Mouse (Mus musculus) kidney, postnatal 0 days (tissue): ENCODE measurements around the gene Gm9857. TPM values are rescaled to one million over a fixed set of nuclear protein-coding genes. Genes with fewer than 3 reads are reported as not detected.
A peak's percentile ranks its signal among the peaks of the same experiment; 100 is the strongest.

Experiments
- ATAC-seq: fragments of 200-750 bp; cut with Nextera tagmentation; replicated peaks from 2 replicates; pipeline ENCODE4 v1.8.0; 2017; ENCODE audit warnings: low read depth, moderate number of reproducible peaks, moderate TSS enrichment, moderate library complexity; ENCODE audit not compliant: low FRiP score
- DNase-seq: peaks from one replicate; pipeline ENCODE4 v3.0.0-alpha.2; 2016; ENCODE audit warnings: low spot score
- H3K27ac ChIP-seq: fragments of 300-500 bp; sonication (generic); 2 replicates; pipeline ENCODE4 v1.5.1; 2014; ENCODE audit warnings: mild to moderate bottlenecking
- H3K27me3 ChIP-seq: fragments of 300-500 bp; sonication (generic); 2 replicates; pipeline ENCODE4 v1.6.1; 2014; ENCODE audit warnings: low read length, mixed read lengths; ENCODE audit not compliant: insufficient read depth
- H3K36me3 ChIP-seq: fragments of 300-500 bp; sonication (generic); 2 replicates; pipeline ENCODE4 v1.6.1; 2014; ENCODE audit warnings: low read length, mixed read lengths; ENCODE audit not compliant: insufficient read depth
- H3K4me1 ChIP-seq: fragments of 300-500 bp; sonication (generic); replicated peaks from 2 replicates; pipeline ENCODE4 v1.6.1; 2014; ENCODE audit warnings: antibody characterized with exemption, low read length, mixed read lengths; ENCODE audit not compliant: insufficient read depth
- H3K4me2 ChIP-seq: fragments of 300-500 bp; sonication (generic); 2 replicates; pipeline ENCODE4 v1.6.1; 2014; ENCODE audit warnings: mild to moderate bottlenecking, low read length, moderate library complexity, mixed read lengths
- H3K4me3 ChIP-seq: fragments of 300-500 bp; sonication (generic); replicated peaks from 2 replicates; pipeline ENCODE4 v1.5.1; 2014; ENCODE audit warnings: low read depth, low read length
- H3K9ac ChIP-seq: fragments of 300-500 bp; sonication (generic); 2 replicates; pipeline ENCODE4 v1.6.1; 2014; ENCODE audit warnings: low read depth, low read length
- H3K9me3 ChIP-seq: fragments of 300-500 bp; sonication (generic); replicated peaks from 2 replicates; pipeline ENCODE4 v1.6.1; 2016; ENCODE audit warnings: low read length, inconsistent platforms, mixed read lengths
- CTCF ChIP-seq: IDR thresholded peaks from 2 replicates; pipeline ENCODE4 v1.5.1; 2016; ENCODE audit warnings: antibody characterized with exemption, low read depth, mild to moderate bottlenecking, moderate library complexity
- WGBS: fragments of 180-500 bp; shearing (Covaris S2); extraction: QIAGEN DNeasy Blood & Tissue Kit; methylation state at CpG from one replicate; pipeline ENCODE4 v1.1.7; 2014; 5-methylcytosine and 5-hydroxymethylcytosine counted together
- polyA plus RNA-seq: library from polyadenylated mRNA; unstranded; fragments of >200 nt; fragmentation: Nextera tagmentation; extraction: Ambion mirVana; gene quantifications from 2 replicates; pipeline ENCODE4 v1.2.1, GENCODE M21; 2015

Gene Gm9857
- polyA plus RNA-seq, 1 experiment from 2014 or later, result not detected

DNA sequence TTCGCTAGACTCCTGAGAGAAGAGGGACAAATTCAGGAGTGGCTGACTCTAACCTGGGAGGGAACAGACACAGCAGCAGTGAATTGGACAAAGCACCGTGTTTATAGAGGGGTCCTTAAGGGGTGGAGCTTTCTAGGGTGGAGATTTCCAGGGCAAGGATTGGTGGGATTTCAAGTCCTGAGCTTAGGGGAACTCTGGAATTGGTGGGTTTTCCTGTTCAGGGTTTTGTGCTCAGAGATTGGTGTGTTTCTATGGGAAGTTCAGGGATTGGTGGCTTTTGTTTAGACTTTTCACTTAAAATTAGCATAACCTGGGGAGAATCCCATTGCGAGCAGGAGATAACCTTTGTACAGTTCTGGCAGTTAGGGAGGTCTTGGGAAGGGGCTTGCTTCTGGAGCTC lies 22.3 kb downstream of the Gm9857 start:
- Histone ChIP-seq H3K9ac (no peak overlapping the region), H3K36me3 (no peaks in the 10 kb centered on the region), H3K27ac (no peak overlapping the region), H3K4me2 (no peak overlapping the region), H3K27me3 (no peaks in the 10 kb centered on the region), H3K9me3 (no peaks in the 10 kb centered on the region), H3K4me1 (no peaks in the 10 kb centered on the region), H3K4me3 (no peak overlapping the region)
- ATAC-seq, result no peak
- 63% methylated on average over 3 of the region's 3 CpGs for WGBS
- TF ChIP-seq CTCF, result no peak
- no peak for DNase-seq

DNA sequence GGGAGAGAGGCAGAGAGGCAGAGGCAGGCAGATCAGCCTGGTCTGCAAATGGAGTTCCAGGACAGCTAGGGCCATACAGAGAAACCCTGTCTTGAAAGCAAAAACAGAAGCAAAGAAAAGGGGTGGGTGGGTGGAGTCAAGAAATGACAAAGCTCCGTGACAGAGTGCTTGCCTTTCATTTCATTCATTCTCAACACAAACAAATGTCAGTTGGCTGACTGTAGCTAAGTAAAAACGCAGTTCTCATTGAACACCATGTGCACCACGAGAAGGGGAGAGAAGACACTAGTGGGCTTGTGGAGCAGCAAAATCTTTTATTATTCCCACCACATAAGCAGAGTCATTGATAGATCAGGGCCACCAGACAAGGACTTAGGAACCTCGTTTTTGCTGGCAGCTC lies 23.4 kb downstream of the Gm9857 start:
- WGBS, result 54% methylated on average over 4 of the region's 4 CpGs
- no peak for ATAC-seq

DNA sequence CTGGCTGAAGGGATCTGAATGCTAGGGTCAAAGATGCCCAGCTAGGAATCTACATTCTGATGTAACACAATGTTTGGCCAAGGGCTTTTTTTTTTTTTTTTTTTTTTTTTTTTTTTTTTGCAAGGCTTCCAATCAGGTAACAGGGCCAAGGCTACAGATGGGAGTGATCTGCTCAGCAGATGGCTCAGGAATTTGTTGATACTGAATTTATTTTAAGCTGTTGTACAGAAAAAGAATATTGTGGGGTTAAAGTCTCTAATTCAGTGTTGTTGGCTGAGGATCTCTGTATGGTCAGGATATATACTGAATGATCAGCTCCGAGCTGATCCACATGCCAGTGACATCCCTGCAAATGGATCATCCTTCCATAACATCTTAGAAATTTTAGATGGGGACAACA lies 24.2 kb downstream of the Gm9857 start:
- no peak overlapping the region for H3K4me2 ChIP-seq
- TF ChIP-seq CTCF, result no peak
- H3K9ac ChIP-seq, result no peak overlapping the region
- no peaks in the 10 kb centered on the region for H3K9me3 ChIP-seq
- H3K36me3 ChIP-seq, result no peaks in the 10 kb centered on the region
- H3K4me3 ChIP-seq, result no peak overlapping the region
- DNase-seq (no peak), ATAC-seq (no peak)
- WGBS, result 88% methylated on average over 1 of the region's 1 CpGs
- no peak overlapping the region for H3K27ac ChIP-seq
- H3K4me1 ChIP-seq, result no peaks in the 10 kb centered on the region
- no peaks in the 10 kb centered on the region for H3K27me3 ChIP-seq

More for the DNA sequence above, 23.4 kb downstream of the Gm9857 start:
- no peaks in the 10 kb centered on the region for H3K4me1 ChIP-seq
- no peak overlapping the region for H3K4me3 ChIP-seq
- H3K9ac ChIP-seq, result no peak overlapping the region
- TF ChIP-seq CTCF, result no peak
- no peaks in the 10 kb centered on the region for H3K36me3 ChIP-seq
- DNase-seq, result no peak
- H3K27me3 ChIP-seq, result no peaks in the 10 kb centered on the region
- H3K9me3 ChIP-seq, result no peaks in the 10 kb centered on the region
- H3K4me2 ChIP-seq, result no peak overlapping the region
- H3K27ac ChIP-seq, result no peak overlapping the region

DNA sequence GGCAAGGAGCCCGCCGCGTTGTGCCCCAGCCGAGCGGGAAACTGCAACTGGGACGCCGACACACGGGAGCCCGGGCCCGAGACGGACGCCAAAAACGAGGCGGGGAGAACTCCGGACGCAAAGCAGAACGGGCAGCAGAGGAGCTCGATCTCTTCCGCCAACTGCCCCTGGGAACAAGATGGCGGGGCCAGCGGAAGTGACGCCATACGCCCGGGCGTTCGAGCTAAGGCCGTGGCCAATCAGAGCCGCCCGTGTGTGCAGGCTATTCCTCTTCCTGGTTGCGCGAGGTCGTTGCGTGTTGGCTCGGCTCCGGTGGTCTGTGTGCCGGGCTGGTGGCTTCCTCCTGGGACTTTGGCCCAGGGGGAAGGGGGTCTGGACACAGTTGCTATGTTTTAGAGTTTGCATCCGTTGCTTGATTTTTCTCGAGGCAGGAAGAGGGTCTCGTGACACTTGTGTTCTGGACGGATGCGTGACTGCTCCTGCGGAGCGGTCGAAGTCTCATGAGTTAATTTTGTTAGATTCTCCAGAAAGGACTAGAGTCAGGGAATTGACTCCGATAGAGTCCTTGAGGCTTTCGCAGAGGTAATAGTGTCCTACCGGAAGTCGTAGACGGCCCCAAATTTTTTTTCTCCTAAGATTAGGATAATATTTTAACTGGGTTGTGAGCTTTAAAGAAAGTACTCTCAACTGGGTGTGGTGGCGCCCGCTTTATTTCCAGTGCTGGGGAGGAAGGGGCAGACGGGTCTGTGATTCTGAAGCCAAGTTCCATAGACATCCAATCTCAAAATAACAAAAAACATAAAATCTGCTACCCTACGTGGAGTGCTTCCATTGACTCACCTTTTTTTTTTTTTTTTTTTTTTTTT lies 28.5 kb downstream of the Gm9857 start, which contains the start of gene Prpf38b:
TSS of gene Prpf38b (minus strand) at position 180 of the 866 bp plus-strand sequence.
- H3K9me3 ChIP-seq, result no peaks in the 10 kb centered on the region
- H3K27ac ChIP-seq, result peak within 1 kb of the TSS; percentile 98
- ATAC-seq (peak; percentile 99), DNase-seq (peak; percentile 98)
- H3K4me1 ChIP-seq, result peaks cover 5% of the 10 kb centered on the region; the same call in 1 of the 2 replicates
- H3K36me3 ChIP-seq, result peaks cover 4% of the 10 kb centered on the region; the same call in 1 of the 2 replicates
- no peaks in the 10 kb centered on the region for H3K27me3 ChIP-seq
- H3K9ac ChIP-seq, result peak within 1 kb of the TSS; percentile 91
- H3K4me2 ChIP-seq, result peak within 1 kb of the TSS; percentile 79
- 0 out of 2 replicates have a peak, but pooled peaks have one; percentile 2 for TF ChIP-seq CTCF
- H3K4me3 ChIP-seq, result peak within 1 kb of the TSS; percentile 90
- under 1% methylated on average over 53 of the region's 53 CpGs for WGBS

DNA sequence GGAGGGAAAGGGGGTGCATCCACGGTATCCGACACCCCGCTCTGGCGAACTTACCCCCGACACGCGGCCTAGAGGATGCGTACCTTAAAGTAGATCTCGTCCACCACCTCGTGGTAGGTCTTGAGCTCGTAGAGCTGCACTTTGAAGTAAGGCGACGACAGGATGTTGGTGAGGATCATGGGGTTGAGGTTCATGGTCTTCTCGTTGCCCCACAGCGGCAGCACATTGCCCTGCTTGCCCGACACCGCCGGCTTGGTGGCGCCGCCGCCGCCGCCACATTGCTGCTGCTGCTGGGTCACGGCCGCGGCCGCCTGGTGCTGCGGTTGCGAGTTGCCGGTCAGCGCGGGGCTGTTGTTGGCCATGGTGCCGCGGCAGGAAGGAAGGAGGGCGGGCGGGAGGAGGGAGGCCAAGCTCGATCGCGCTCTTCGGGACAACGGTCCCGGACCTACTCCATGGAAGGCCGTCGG lies 29.1 kb downstream of the Gm9857 start:
- DNase-seq (peak; percentile 87), ATAC-seq (peak; percentile 87)
- Histone ChIP-seq H3K9ac (peak overlapping the region; percentile 91), H3K4me2 (peak overlapping the region; percentile 79), H3K27ac (peak overlapping the region; percentile 98), H3K4me1 (peaks cover 5% of the 10 kb centered on the region; the same call in 1 of the 2 replicates), H3K4me3 (peak overlapping the region; percentile 90), H3K27me3 (no peaks in the 10 kb centered on the region), H3K36me3 (peaks cover 4% of the 10 kb centered on the region; the same call in 1 of the 2 replicates), H3K9me3 (no peaks in the 10 kb centered on the region)
- TF ChIP-seq CTCF, result peak; percentile 59; the same call in 1 of the 2 replicates
- under 1% methylated on average over 43 of the region's 44 CpGs for WGBS

DNA sequence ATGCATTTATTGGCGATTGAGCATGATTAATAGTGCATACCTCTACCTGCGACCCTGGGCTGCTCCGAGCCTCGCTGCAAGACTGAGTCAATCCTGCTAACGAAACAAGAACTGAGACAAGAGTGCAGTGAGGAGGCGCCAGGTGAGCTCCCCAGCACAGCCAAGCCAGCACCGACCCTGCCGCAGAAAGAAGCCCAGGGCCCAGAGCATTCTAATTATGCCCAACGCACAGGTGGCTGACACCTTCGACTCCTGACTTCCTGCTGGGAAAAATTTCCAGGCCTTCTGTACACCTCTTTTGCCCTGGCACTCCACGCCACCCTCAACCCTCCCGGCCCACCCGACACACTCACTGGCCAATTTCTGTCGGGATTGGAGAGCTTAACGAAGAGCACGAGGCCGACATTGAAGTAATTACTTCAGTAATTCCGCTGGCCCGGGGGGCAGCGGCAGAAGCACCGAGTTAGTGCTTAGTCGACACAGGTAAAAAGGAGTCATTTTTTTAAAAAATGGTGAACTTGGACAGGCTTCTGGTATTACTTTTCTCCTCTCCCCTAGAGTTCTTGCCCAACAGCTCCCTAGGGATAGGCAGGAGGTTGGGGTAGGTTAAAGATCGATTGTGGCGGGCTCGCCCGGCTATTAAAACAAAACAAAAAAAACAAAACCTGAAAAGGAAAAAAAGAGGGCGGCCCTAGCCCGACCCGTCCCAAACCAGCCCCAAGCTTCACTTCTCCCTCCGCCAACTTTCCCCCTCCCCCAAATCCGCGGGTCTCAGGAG lies 29.8 kb downstream of the Gm9857 start:
- H3K27ac ChIP-seq, result peak overlapping the region; percentile 98
- no peak for ATAC-seq
- peaks cover 5% of the 10 kb centered on the region; the same call in 1 of the 2 replicates for H3K36me3 ChIP-seq
- peaks cover 5% of the 10 kb centered on the region; the same call in 1 of the 2 replicates for H3K4me1 ChIP-seq
- peak; percentile 15 for DNase-seq
- no peak for TF ChIP-seq CTCF
- H3K4me3 ChIP-seq, result peak overlapping the region; percentile 90
- H3K27me3 ChIP-seq, result no peaks in the 10 kb centered on the region
- H3K4me2 ChIP-seq, result peak overlapping the region; percentile 79
- under 1% methylated on average over 32 of the region's 32 CpGs for WGBS
- H3K9ac ChIP-seq, result peak overlapping the region; percentile 91
- no peaks in the 10 kb centered on the region for H3K9me3 ChIP-seq
